Mouse (Mus musculus): Measurements from ENCODE around the gene Usp38. TPM values are rescaled to one million over a fixed set of nuclear protein-coding genes. Genes with fewer than 3 reads are reported as not detected.

Gene Usp38
- total and polyA plus RNA-seq, 3 experiments = 19.3 to 64.8 (median 49.7) TPM

DNA sequence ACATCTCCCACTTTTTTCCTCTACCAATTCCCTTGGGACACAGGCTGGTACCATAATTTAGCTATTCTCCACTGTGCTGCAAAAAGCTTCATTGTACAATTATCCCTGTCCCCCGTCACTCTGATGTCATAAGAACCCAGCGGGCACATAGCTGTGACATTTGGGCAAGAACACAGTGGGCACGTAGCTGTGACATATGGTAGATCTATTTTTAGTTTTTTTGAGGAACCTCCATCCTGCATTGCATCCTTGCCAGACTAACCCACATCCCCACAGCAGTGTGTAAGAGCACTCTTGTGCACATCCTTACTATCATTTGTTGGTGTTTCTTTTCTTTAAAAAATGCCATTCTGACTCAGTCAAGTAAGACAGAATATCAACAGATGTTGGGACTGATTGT is 71.0 kb downstream of the Usp38 start:
- peaks cover 4% of the 10 kb centered on the region for H3K9me3 ChIP-seq (replicated peaks)
- ATAC-seq (ENCODE audit: extremely low read depth, insufficient number of reproducible peaks, low FRiP score, poor library complexity, severe bottlenecking) = no peak

DNA sequence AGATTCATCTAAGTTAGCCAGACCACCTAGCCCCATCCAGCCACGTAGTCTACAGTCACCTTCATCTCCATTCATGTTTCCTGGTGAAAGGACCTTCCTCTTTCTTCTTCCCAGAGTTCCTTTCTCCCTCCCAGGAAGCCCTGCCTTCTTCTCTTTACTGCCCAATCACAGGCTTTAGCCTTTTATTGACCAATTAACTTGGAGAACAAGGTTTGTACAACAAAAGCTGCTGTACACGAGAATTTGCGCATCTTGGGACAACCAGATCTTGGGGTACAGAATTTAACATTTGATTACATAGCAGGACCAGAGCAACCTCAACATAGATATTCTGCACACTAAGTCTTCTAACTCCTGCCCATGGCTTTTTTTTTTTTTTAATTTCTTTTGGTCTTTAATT is 73.1 kb downstream of the Usp38 start:
- H3K4me3 ChIP-seq (ENCODE audit: low read depth, low read length) = peak overlapping the region; percentile 66
- H3K4me1 ChIP-seq (ENCODE audit: insufficient read depth, low read depth, low read length) = peaks cover 18% of the 10 kb centered on the region
- DNase-seq (ENCODE audit: low spot score) (no peak), ATAC-seq (ENCODE audit: extremely low read depth, insufficient number of reproducible peaks, low FRiP score, poor library complexity, severe bottlenecking) (peak; percentile 12; the same call in 1 of the 2 replicates)
- no peak for TF ChIP-seq POLR2AphosphoS5 (IDR thresholded peaks at IDR 0.05; ENCODE audit: insufficient replicate concordance, low read depth, low read length)
- no peak for TF ChIP-seq CTCF (IDR thresholded peaks at IDR 0.05; ENCODE audit: low read depth, low read length)
- TF ChIP-seq GATA1 (IDR thresholded peaks at IDR 0.05; ENCODE audit: borderline replicate concordance, low read length) = no peak
- no peak for TF ChIP-seq GATA2 (IDR thresholded peaks at IDR 0.05; ENCODE audit: borderline replicate concordance, low read depth, low read length)
- TF ChIP-seq TAL1 (conservative IDR thresholded peaks at IDR 0.05; ENCODE audit: low read depth, low read length) = no peak
- 0 out of 2 replicates have a peak, but pooled peaks cover 2% of the 10 kb centered on the region for H3K27me3 ChIP-seq (ENCODE audit: insufficient read depth, low read length)
- H3K9me3 ChIP-seq (replicated peaks) = peaks cover 4% of the 10 kb centered on the region
- no peaks in the 10 kb centered on the region for H3K36me3 ChIP-seq (replicated peaks)

More for the DNA sequence above, 71.0 kb downstream of the Usp38 start:
- Histone ChIP-seq H3K36me3 (replicated peaks) (no peaks in the 10 kb centered on the region), H3K4me3 (ENCODE audit: low read depth, low read length) (no peak overlapping the region), H3K4me1 (ENCODE audit: insufficient read depth, low read depth, low read length) (peaks cover 25% of the 10 kb centered on the region), H3K27me3 (ENCODE audit: insufficient read depth, low read length) (0 out of 2 replicates have a peak, but pooled peaks cover 2% of the 10 kb centered on the region)
- TF ChIP-seq GATA1 (IDR thresholded peaks at IDR 0.05; ENCODE audit: borderline replicate concordance, low read length) = no peak
- no peak for TF ChIP-seq GATA2 (IDR thresholded peaks at IDR 0.05; ENCODE audit: borderline replicate concordance, low read depth, low read length)
- no peak for TF ChIP-seq CTCF (IDR thresholded peaks at IDR 0.05; ENCODE audit: low read depth, low read length)
- TF ChIP-seq TAL1 (conservative IDR thresholded peaks at IDR 0.05; ENCODE audit: low read depth, low read length) = no peak
- TF ChIP-seq POLR2AphosphoS5 (IDR thresholded peaks at IDR 0.05; ENCODE audit: insufficient replicate concordance, low read depth, low read length) = no peak
- DNase-seq (ENCODE audit: low spot score) = no peak

DNA sequence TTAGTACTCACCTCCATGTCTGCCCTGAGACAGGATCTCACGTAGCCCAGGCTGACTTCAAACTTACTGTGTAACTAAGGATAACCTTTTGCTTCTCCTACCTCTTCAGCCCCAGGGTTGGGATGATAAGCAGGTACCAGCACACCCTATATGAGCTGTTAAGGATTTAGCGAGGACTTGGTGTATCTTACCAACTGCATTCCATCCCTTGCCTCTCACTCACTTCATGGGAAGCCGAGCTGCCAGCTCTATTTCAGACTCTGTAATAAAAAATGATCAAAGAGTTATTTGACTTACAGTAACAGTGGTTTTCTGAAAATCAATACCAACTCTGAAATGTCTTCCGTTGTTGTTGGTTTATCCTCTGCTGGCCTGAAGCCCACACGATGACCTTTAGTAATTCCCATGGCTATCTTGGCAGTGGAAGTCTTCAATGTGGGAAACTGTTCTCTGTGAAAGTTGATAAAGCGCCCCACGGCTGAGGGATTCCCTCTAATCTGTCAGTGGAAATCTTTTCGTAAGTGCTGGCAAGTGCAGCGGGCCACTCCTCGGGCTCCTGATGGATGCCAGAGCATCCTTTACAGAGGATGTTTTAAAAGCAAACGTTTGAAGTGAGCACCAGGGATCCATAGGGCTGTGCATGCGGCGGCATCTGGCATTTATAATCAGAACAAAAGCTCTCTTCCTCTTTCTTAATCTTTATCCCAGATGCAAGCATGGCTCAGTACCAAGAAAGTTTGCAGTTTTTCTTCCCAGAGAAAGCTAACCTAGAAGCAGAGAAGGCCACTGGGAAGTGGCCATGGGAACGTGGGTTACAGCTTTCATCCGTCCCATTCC is 76.7 kb downstream of the Usp38 start:
- Histone ChIP-seq H3K36me3 (replicated peaks) (no peaks in the 10 kb centered on the region), H3K9me3 (replicated peaks) (peaks cover 4% of the 10 kb centered on the region), H3K27me3 (ENCODE audit: insufficient read depth, low read length) (no peaks in the 10 kb centered on the region), H3K4me1 (ENCODE audit: insufficient read depth, low read depth, low read length) (peaks cover 14% of the 10 kb centered on the region), H3K4me3 (ENCODE audit: low read depth, low read length) (no peak overlapping the region)
- TF ChIP-seq GATA2 (IDR thresholded peaks at IDR 0.05; ENCODE audit: borderline replicate concordance, low read depth, low read length) (no peak), POLR2AphosphoS5 (IDR thresholded peaks at IDR 0.05; ENCODE audit: insufficient replicate concordance, low read depth, low read length) (no peak), GATA1 (IDR thresholded peaks at IDR 0.05; ENCODE audit: borderline replicate concordance, low read length) (no peak), CTCF (IDR thresholded peaks at IDR 0.05; ENCODE audit: low read depth, low read length) (no peak), TAL1 (conservative IDR thresholded peaks at IDR 0.05; ENCODE audit: low read depth, low read length) (no peak)
- ATAC-seq (ENCODE audit: extremely low read depth, insufficient number of reproducible peaks, low FRiP score, poor library complexity, severe bottlenecking) (no peak), DNase-seq (ENCODE audit: low spot score) (no peak)

Other genes with a start within 250 kb of the Usp38 start
- 20.8 and 28.2 TPM in 2 replicates for gene Gab1, start 134.4 kb downstream of the Usp38 start, total RNA-seq (2014; fragmentation: Nextera tagmentation)
- 3.9 and 4.4 TPM in 2 replicates for gene Gab1, start 134.4 kb downstream of the Usp38 start, total RNA-seq (2017)
- gene Gab1, start 134.4 kb downstream of the Usp38 start, polyA plus RNA-seq (2012) = 2.7 and 3.0 TPM in 2 replicates